Mouse (Mus musculus) gastrocnemius, adult 18-20 months (tissue): Measurements from ENCODE around the gene Ifna15. TPM values are rescaled to one million over a fixed set of nuclear protein-coding genes. Genes with fewer than 3 reads are reported as not detected.

ENCODE experiments used
- DNase-seq: peaks from one replicate; pipeline ENCODE4 v3.0.0; 2021; ENCODE audit warnings: low spot score
- total RNA-seq, 2 experiments: library from RNA; stranded (reverse); gene quantifications; 2 replicates each; pipeline ENCODE4 v1.2.3; 2021

Ifna15 gene
- total RNA-seq, 2 experiments from 2014 or later, result not detected

GRCm38 (mm10) chr4:88514403-88514802 is 43.6 kb downstream of the Ifna15 start:
- peak; percentile 50 for DNase-seq

GRCm38 (mm10) chr4:88513743-88514142 is 44.3 kb downstream of the Ifna15 start:
- no peak for DNase-seq

Other genes with a start within 250 kb of the Ifna15 start
- under 1 TPM; 0.84 to 0.93 TPM for gene Hacd4, start 119.3 kb downstream of the Ifna15 start, total RNA-seq
- gene Ifnb1, start 35.5 kb downstream of the Ifna15 start, total RNA-seq, result not detected
- gene Ifna14, start 13.6 kb upstream of the Ifna15 start, total RNA-seq, result not detected
- gene Ifna9, start 34.1 kb upstream of the Ifna15 start, total RNA-seq, result not detected
- gene Ifna12, start 45.1 kb upstream of the Ifna15 start, total RNA-seq, result not detected
- not detected for gene C87499, start 76.2 kb upstream of the Ifna15 start, total RNA-seq
- gene Ifna13, start 86.2 kb upstream of the Ifna15 start, total RNA-seq, result not detected
- gene Ifna16, start 118.7 kb upstream of the Ifna15 start, total RNA-seq, result not detected
- not detected for gene Ifna2, start 125.7 kb upstream of the Ifna15 start, total RNA-seq
- gene Ifnab, start 133.1 kb upstream of the Ifna15 start, total RNA-seq, result not detected
- gene Gm26566, start 163.6 kb upstream of the Ifna15 start, total RNA-seq, result under 1 TPM in 1 of 2 experiments, not detected in 1; 0.21 TPM
- 10 to 100 TPM; 50.5 to 62.5 TPM for gene Klhl9, start 164.2 kb upstream of the Ifna15 start, total RNA-seq
- not detected for gene Gm13271, start 196.6 kb upstream of the Ifna15 start, total RNA-seq
- not detected for gene Gm13283, start 201.9 kb upstream of the Ifna15 start, total RNA-seq
- gene Gm13290, start 215.6 kb upstream of the Ifna15 start, total RNA-seq, result not detected
- not detected for gene Gm13289, start 218.7 kb upstream of the Ifna15 start, total RNA-seq
- gene Gm13272, start 221.6 kb upstream of the Ifna15 start, total RNA-seq, result not detected
- gene Ifnz, start 223.9 kb upstream of the Ifna15 start, total RNA-seq, result not detected
- not detected for gene Gm13276, start 227.5 kb upstream of the Ifna15 start, total RNA-seq
- gene Gm13277, start 230.4 kb upstream of the Ifna15 start, total RNA-seq, result not detected
- not detected for gene Gm13278, start 233.3 kb upstream of the Ifna15 start, total RNA-seq
- not detected for gene Gm13275, start 236.2 kb upstream of the Ifna15 start, total RNA-seq
- gene Gm13279, start 239.2 kb upstream of the Ifna15 start, total RNA-seq, result not detected
- not detected for gene Gm13285, start 241.4 kb upstream of the Ifna15 start, total RNA-seq
- gene Gm13287, start 245.0 kb upstream of the Ifna15 start, total RNA-seq, result not detected
- not detected for gene Gm13288, start 247.3 kb upstream of the Ifna15 start, total RNA-seq